Mouse (Mus musculus) midbrain, embryonic 13.5 days (tissue): ENCODE measurements around the gene Rsc1a1. TPM values are rescaled to one million over a fixed set of nuclear protein-coding genes. Genes with fewer than 3 reads are reported as not detected.

Experiments
- ATAC-seq: fragments of 200-750 bp; cut with Nextera tagmentation; 2 replicates; pipeline ENCODE4 v1.8.0; 2017; ENCODE audit warnings: mild to moderate bottlenecking, moderate TSS enrichment, moderate library complexity
- H3K27ac ChIP-seq: fragments of 300-500 bp; sonication (generic); 2 replicates; pipeline ENCODE4 v1.5.1; 2015; ENCODE audit warnings: inconsistent platforms, mild to moderate bottlenecking, moderate library complexity
- H3K27me3 ChIP-seq: fragments of 300-500 bp; sonication (generic); 2 replicates; pipeline ENCODE4 v1.6.1; 2015; ENCODE audit warnings: mild to moderate bottlenecking, inconsistent platforms
- H3K36me3 ChIP-seq: fragments of 300-500 bp; sonication (generic); 2 replicates; pipeline ENCODE4 v1.6.1; 2015; ENCODE audit warnings: mild to moderate bottlenecking, inconsistent platforms
- H3K4me1 ChIP-seq: fragments of 300-500 bp; sonication (generic); replicated peaks from 2 replicates; pipeline ENCODE4 v1.6.1; 2015; ENCODE audit warnings: inconsistent platforms
- H3K4me2 ChIP-seq: fragments of 300-500 bp; sonication (generic); replicated peaks from 2 replicates; pipeline ENCODE4 v1.6.1; 2015; ENCODE audit warnings: moderate library complexity, mild to moderate bottlenecking, inconsistent platforms
- H3K4me3 ChIP-seq: fragments of 300-500 bp; sonication (generic); replicated peaks from 2 replicates; pipeline ENCODE4 v1.5.1; 2015; ENCODE audit warnings: mild to moderate bottlenecking, inconsistent platforms
- H3K9ac ChIP-seq: fragments of 300-500 bp; sonication (generic); replicated peaks from 2 replicates; pipeline ENCODE4 v1.6.1; 2015; ENCODE audit warnings: mild to moderate bottlenecking, inconsistent platforms
- H3K9me3 ChIP-seq: fragments of 300-500 bp; sonication (generic); 2 replicates; pipeline ENCODE4 v1.6.1; 2016; ENCODE audit warnings: mild to moderate bottlenecking, inconsistent platforms
- WGBS: fragments of 180-500 bp; shearing (Covaris S2); methylation state at CpG from one replicate; pipeline ENCODE4 v1.1.7; 2015; 5-methylcytosine and 5-hydroxymethylcytosine counted together
- polyA plus RNA-seq: library from polyadenylated mRNA; unstranded; fragments of >200 nt; fragmentation: Nextera tagmentation; extraction: Ambion mirVana; gene quantifications from 2 replicates; pipeline ENCODE4 v1.2.1, GENCODE M21; 2015

Gene Rsc1a1
- polyA plus RNA-seq, 1 experiment from 2014 or later: not detected

- no peaks in the 10 kb centered on the region for H3K9me3 ChIP-seq
- no peak overlapping the region for H3K9ac ChIP-seq
- no peak for ATAC-seq
- H3K4me3 ChIP-seq: no peak overlapping the region
- H3K27me3 ChIP-seq: no peaks in the 10 kb centered on the region
- H3K36me3 ChIP-seq: peaks cover 77% of the 10 kb centered on the region
- no peak overlapping the region for H3K27ac ChIP-seq
- no peak overlapping the region for H3K4me2 ChIP-seq
- no peaks in the 10 kb centered on the region for H3K4me1 ChIP-seq
- 94% methylated on average over 8 of the region's 8 CpGs for WGBS
Observed at GRCm38 (mm10) chr4:141688505-141688904, 3.1 kb upstream of the Rsc1a1 start.

GRCm38 (mm10) chr4:141686525-141686924 is 1.1 kb upstream of the Rsc1a1 start:
- no peak overlapping the region for H3K9ac ChIP-seq

GRCm38 (mm10) chr4:141686093-141686492 is 694 bp upstream of the Rsc1a1 start:
- peaks cover 66% of the 10 kb centered on the region for H3K36me3 ChIP-seq
- WGBS: 95% methylated on average over 3 of the region's 3 CpGs
- no peak overlapping the region for H3K27ac ChIP-seq
- H3K9me3 ChIP-seq: no peaks in the 10 kb centered on the region
- no peak for ATAC-seq
- H3K4me2 ChIP-seq: no peak overlapping the region
- no peak overlapping the region for H3K4me3 ChIP-seq
- 0 out of 2 replicates have a peak, but pooled peaks cover 7% of the 10 kb centered on the region for H3K4me1 ChIP-seq
- no peaks in the 10 kb centered on the region for H3K27me3 ChIP-seq
- no peak overlapping the region for H3K9ac ChIP-seq

More at GRCm38 (mm10) chr4:141686525-141686924, 1.1 kb upstream of the Rsc1a1 start:
- H3K27me3 ChIP-seq: no peaks in the 10 kb centered on the region
- 0 out of 2 replicates have a peak, but pooled peaks cover 7% of the 10 kb centered on the region for H3K4me1 ChIP-seq
- WGBS: 88% methylated on average over 8 of the region's 8 CpGs
- no peak for ATAC-seq
- no peak overlapping the region for H3K27ac ChIP-seq
- no peaks in the 10 kb centered on the region for H3K9me3 ChIP-seq
- no peak overlapping the region for H3K4me3 ChIP-seq
- H3K36me3 ChIP-seq: peaks cover 70% of the 10 kb centered on the region
- no peak overlapping the region for H3K4me2 ChIP-seq

- Histone ChIP-seq H3K4me2 (no peak overlapping the region), H3K9me3 (no peaks in the 10 kb centered on the region), H3K27me3 (no peaks in the 10 kb centered on the region), H3K9ac (no peak overlapping the region), H3K36me3 (peaks cover 46% of the 10 kb centered on the region), H3K4me1 (0 out of 2 replicates have a peak, but pooled peaks cover 7% of the 10 kb centered on the region), H3K27ac (no peak overlapping the region), H3K4me3 (no peak overlapping the region)
- no peak for ATAC-seq
- WGBS: 59% methylated on average over 12 of the region's 12 CpGs
Observed at GRCm38 (mm10) chr4:141682706-141683230, 2.6 kb downstream of the Rsc1a1 start.

GRCm38 (mm10) chr4:141681767-141682166 is 3.6 kb downstream of the Rsc1a1 start:
- Histone ChIP-seq H3K27ac (no peak overlapping the region), H3K9me3 (no peaks in the 10 kb centered on the region), H3K4me2 (no peak overlapping the region), H3K4me1 (0 out of 2 replicates have a peak, but pooled peaks cover 7% of the 10 kb centered on the region), H3K36me3 (peaks cover 41% of the 10 kb centered on the region), H3K27me3 (no peaks in the 10 kb centered on the region), H3K9ac (no peak overlapping the region), H3K4me3 (no peak overlapping the region)
- 63% methylated on average over 7 of the region's 7 CpGs for WGBS
- no peak for ATAC-seq

- Histone ChIP-seq H3K4me2 (no peak overlapping the region), H3K36me3 (peaks cover 32% of the 10 kb centered on the region), H3K4me3 (no peak overlapping the region), H3K27ac (no peak overlapping the region), H3K9ac (no peak overlapping the region), H3K27me3 (no peaks in the 10 kb centered on the region), H3K9me3 (no peaks in the 10 kb centered on the region), H3K4me1 (0 out of 2 replicates have a peak, but pooled peaks cover 7% of the 10 kb centered on the region)
- ATAC-seq: no peak
- 86% methylated on average over 12 of the region's 12 CpGs for WGBS
Observed at GRCm38 (mm10) chr4:141680892-141681291, 4.5 kb downstream of the Rsc1a1 start.

- Histone ChIP-seq H3K27me3 (no peaks in the 10 kb centered on the region), H3K27ac (no peak overlapping the region), H3K9ac (no peak overlapping the region), H3K36me3 (peaks cover 15% of the 10 kb centered on the region), H3K9me3 (no peaks in the 10 kb centered on the region), H3K4me2 (no peak overlapping the region), H3K4me3 (no peak overlapping the region), H3K4me1 (0 out of 2 replicates have a peak, but pooled peaks cover 7% of the 10 kb centered on the region)
- no peak for ATAC-seq
- WGBS: 83% methylated on average over 2 of the region's 2 CpGs
Observed at GRCm38 (mm10) chr4:141679016-141679415, 6.4 kb downstream of the Rsc1a1 start.

DNA sequence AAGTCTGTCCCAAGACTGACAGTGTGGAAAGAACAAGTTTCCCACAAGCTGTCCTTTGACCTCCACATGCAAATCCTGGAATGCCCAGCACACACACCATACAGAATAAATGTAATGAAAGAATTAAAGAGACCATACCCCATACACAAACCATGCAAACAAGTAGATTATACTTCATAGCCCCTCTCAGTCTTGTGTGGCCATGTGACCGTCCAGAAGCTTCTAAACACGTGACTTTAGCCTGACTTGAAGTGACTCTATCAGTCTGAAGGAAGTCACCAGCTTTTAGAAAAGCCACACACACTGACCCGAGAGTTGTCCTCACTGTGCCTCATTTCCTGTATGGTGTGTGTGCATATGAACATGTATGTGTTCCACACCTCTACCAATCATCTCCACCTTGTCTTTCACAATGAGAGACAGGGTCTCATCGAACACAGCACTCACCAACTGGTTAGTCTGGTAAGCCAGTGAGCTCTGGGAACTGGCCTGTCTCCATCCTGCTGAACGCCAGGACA is 8.9 kb downstream of the Rsc1a1 start:
- no peaks in the 10 kb centered on the region for H3K4me1 ChIP-seq
- no peak for ATAC-seq
- no peaks in the 10 kb centered on the region for H3K27me3 ChIP-seq
- 84% methylated on average over 5 of the region's 5 CpGs for WGBS
- no peaks in the 10 kb centered on the region for H3K9me3 ChIP-seq
- H3K9ac ChIP-seq: no peak overlapping the region
- no peak overlapping the region for H3K4me3 ChIP-seq
- H3K36me3 ChIP-seq: no peaks in the 10 kb centered on the region
- no peak overlapping the region for H3K27ac ChIP-seq
- no peak overlapping the region for H3K4me2 ChIP-seq

DNA sequence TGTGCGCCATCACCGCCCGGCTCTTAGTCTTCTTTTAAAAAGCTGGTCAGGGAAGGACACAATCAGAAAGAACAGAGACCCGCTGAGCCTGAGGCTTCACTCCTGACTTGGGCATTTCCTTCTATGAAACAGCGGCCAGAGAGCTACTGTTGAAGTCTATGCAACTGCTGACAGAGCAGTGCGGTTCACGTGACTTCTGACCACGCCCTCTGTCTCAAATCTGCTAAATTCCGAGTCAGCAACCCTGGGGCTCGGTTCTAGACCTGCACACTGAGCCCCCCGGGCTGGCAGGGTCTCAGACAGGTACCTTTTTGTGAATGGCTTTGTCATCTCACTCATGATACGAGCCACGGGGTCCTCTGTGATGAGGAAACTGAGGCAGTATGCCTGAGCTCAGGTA is 13.1 kb downstream of the Rsc1a1 start:
- Histone ChIP-seq H3K36me3 (no peaks in the 10 kb centered on the region), H3K4me2 (no peak overlapping the region)
- WGBS: 75% methylated on average over 13 of the region's 13 CpGs

GRCm38 (mm10) chr4:141671389-141671788 is 14.0 kb downstream of the Rsc1a1 start:
- WGBS: 87% methylated on average over 4 of the region's 4 CpGs
- Histone ChIP-seq H3K27ac (no peak overlapping the region), H3K36me3 (no peaks in the 10 kb centered on the region), H3K4me1 (no peaks in the 10 kb centered on the region), H3K9ac (no peak overlapping the region), H3K27me3 (no peaks in the 10 kb centered on the region), H3K4me2 (no peak overlapping the region), H3K4me3 (no peak overlapping the region), H3K9me3 (no peaks in the 10 kb centered on the region)
- ATAC-seq: no peak

More for the DNA sequence above, 13.1 kb downstream of the Rsc1a1 start:
- no peak overlapping the region for H3K4me3 ChIP-seq
- H3K4me1 ChIP-seq: no peaks in the 10 kb centered on the region
- no peaks in the 10 kb centered on the region for H3K27me3 ChIP-seq
- no peak overlapping the region for H3K27ac ChIP-seq
- ATAC-seq: no peak
- H3K9me3 ChIP-seq: no peaks in the 10 kb centered on the region
- no peak overlapping the region for H3K9ac ChIP-seq

- Histone ChIP-seq H3K9ac (no peak overlapping the region), H3K36me3 (no peaks in the 10 kb centered on the region), H3K27me3 (no peaks in the 10 kb centered on the region), H3K4me2 (no peak overlapping the region), H3K4me1 (peaks cover under 1% of the 10 kb centered on the region; the same call in 1 of the 2 replicates), H3K4me3 (no peak overlapping the region), H3K9me3 (no peaks in the 10 kb centered on the region), H3K27ac (no peak overlapping the region)
- no peak for ATAC-seq
- WGBS: 91% methylated on average over 18 of the region's 18 CpGs
Observed at GRCm38 (mm10) chr4:141669898-141670712, 15.3 kb downstream of the Rsc1a1 start.

DNA sequence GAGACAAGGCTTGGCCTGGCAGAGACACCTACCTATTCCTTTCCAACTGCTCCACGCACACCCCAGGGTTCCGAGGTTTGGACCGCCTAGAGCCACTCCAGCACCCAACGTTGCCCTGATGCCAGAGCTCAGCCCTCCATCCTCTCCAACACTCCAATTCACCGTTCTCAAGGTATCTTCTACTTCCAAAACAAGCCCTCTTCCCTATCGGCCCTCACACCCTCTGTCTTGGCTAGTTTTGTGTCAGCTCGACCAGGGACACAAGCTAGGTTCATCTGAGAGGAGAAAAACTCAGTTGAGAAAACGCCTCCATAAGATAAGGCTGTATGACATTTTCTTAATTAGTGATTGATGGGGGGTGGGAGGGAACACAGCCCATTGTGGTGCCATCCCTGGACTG is 20.6 kb downstream of the Rsc1a1 start, which contains the start of gene Plekhm2:
Gene Plekhm2 (minus strand): TSS at position 101 of the 400 bp plus-strand sequence.
- no peaks in the 10 kb centered on the region for H3K9me3 ChIP-seq
- H3K36me3 ChIP-seq: peaks cover 10% of the 10 kb centered on the region
- no peaks in the 10 kb centered on the region for H3K27me3 ChIP-seq
- 76% methylated on average over 8 of the region's 8 CpGs for WGBS
- H3K4me3 ChIP-seq: peak within 1 kb of the TSS; percentile 87
- H3K4me2 ChIP-seq: peak within 1 kb of the TSS; percentile 92
- ATAC-seq: 0 out of 2 replicates have a peak, but pooled peaks have one; percentile 2
- peak within 1 kb of the TSS; percentile 74 for H3K27ac ChIP-seq
- H3K4me1 ChIP-seq: peaks cover 24% of the 10 kb centered on the region
- peak within 1 kb of the TSS; percentile 94 for H3K9ac ChIP-seq
